Mouse (Mus musculus) heart, embryonic 11.5 days (tissue): Measurements from ENCODE around the gene Acot11. TPM values are rescaled to one million over a fixed set of nuclear protein-coding genes. Genes with fewer than 3 reads are reported as not detected.

ENCODE experiments used
- ATAC-seq: fragments of 200-750 bp; cut with Nextera tagmentation; replicated peaks from 2 replicates; pipeline ENCODE4 v1.8.0; 2017; ENCODE audit warnings: moderate library complexity; ENCODE audit not compliant: insufficient number of reproducible peaks, low FRiP score, low TSS enrichment
- H3K27ac ChIP-seq: fragments of 300-500 bp; sonication (generic); 2 replicates; pipeline ENCODE4 v1.5.1; 2014; ENCODE audit warnings: mild to moderate bottlenecking, low read depth, low read length
- H3K27me3 ChIP-seq: fragments of 300-500 bp; sonication (generic); 2 replicates; pipeline ENCODE4 v1.6.1; 2014; ENCODE audit warnings: mild to moderate bottlenecking, low read length, mixed read lengths; ENCODE audit not compliant: control insufficient read depth, insufficient read depth
- H3K36me3 ChIP-seq: fragments of 300-500 bp; sonication (generic); 2 replicates; pipeline ENCODE4 v1.6.1; 2014; ENCODE audit warnings: mild to moderate bottlenecking, low read length, moderate library complexity, mixed read lengths; ENCODE audit not compliant: control insufficient read depth, insufficient read depth
- H3K4me1 ChIP-seq: fragments of 300-500 bp; sonication (generic); 2 replicates; pipeline ENCODE4 v1.6.1; 2014; ENCODE audit warnings: low read length; ENCODE audit not compliant: control insufficient read depth, insufficient read depth
- H3K4me2 ChIP-seq: fragments of 300-500 bp; sonication (generic); 2 replicates; pipeline ENCODE4 v1.6.1; 2014; ENCODE audit warnings: mild to moderate bottlenecking, moderate library complexity
- H3K4me3 ChIP-seq: fragments of 300-500 bp; sonication (generic); 2 replicates; pipeline ENCODE4 v1.5.1; 2014; ENCODE audit warnings: low read depth, low read length
- H3K9ac ChIP-seq: fragments of 300-500 bp; sonication (generic); 2 replicates; pipeline ENCODE4 v1.6.1; 2014; ENCODE audit warnings: mild to moderate bottlenecking, low read depth, low read length, moderate library complexity
- H3K9me3 ChIP-seq: fragments of 300-500 bp; sonication (generic); replicated peaks from 2 replicates; pipeline ENCODE4 v1.6.1; 2016; ENCODE audit warnings: low read length; ENCODE audit not compliant: control insufficient read depth
- WGBS: fragments of 180-500 bp; shearing (Covaris S2); extraction: QIAGEN DNeasy Blood & Tissue Kit; methylation state at CpG from one replicate; pipeline ENCODE4 v1.1.7; 2014; ENCODE audit not compliant: insufficient replicate concordance; 5-methylcytosine and 5-hydroxymethylcytosine counted together
- polyA plus RNA-seq: library from polyadenylated mRNA; unstranded; fragments of >200 nt; fragmentation: Nextera tagmentation; extraction: Ambion mirVana; gene quantifications from 2 replicates; pipeline ENCODE4 v1.2.1, GENCODE M21; 2014

The Acot11 gene
- polyA plus RNA-seq, 1 experiment from 2014 or later = 3.0 TPM

DNA sequence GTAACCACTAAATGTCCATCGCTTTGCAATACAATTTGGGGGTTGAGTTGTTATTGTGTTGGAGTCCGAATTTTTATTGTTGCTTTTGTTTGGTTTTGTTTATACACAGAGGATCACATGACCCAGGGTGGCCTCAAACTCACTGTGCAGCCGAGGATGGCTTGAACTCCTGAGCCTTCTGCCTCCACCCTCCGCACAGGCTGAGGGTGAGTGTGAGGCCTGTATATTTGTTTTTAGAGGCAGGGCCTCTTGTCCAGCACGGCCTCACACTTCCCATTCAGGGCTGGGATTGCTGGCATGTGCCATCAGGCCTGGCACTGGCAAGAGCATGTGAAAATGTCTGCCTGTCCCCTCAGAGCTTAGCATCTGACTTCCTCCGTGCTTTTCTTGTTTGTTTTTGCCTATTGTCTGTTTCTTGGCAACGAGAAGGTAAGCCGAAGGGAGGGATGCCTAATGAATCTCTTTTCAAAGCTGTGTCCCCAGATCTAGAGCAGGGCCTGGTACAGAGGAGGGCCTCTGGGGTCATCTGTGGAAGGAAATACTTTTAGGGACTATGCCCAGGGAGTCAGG, 99.6 kb downstream of the Acot11 start:
- Histone ChIP-seq H3K27ac (no peak overlapping the region), H3K4me3 (no peak overlapping the region), H3K9me3 (no peaks in the 10 kb centered on the region), H3K36me3 (no peaks in the 10 kb centered on the region), H3K27me3 (peaks cover 14% of the 10 kb centered on the region), H3K4me1 (peaks cover 6% of the 10 kb centered on the region; the same call in 1 of the 2 replicates), H3K9ac (no peak overlapping the region), H3K4me2 (no peak overlapping the region)
- no peak for ATAC-seq
- 56% methylated on average over 8 of the region's 8 CpGs for WGBS

DNA sequence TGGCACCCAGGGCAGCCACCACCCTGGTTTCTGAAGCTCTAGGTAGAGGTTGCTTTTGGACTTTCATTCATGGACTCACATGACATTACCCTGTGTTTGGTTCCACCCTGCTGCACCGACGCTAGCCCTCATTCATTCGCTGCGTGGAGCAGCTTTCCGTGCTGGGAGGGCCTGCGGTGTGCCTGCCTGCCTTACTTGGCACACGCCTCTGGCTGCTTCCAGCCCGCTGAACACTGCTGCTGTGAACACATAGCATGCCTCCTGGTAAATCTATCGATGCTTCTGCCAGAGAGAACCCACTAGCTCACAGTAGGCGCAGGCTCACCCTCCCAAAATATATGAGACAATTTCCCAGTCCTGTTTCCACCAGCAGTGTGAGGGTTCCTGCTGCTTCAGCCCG, 100.4 kb downstream of the Acot11 start:
- Histone ChIP-seq H3K9ac (no peak overlapping the region), H3K27me3 (peaks cover 17% of the 10 kb centered on the region), H3K4me3 (no peak overlapping the region), H3K4me2 (no peak overlapping the region), H3K36me3 (no peaks in the 10 kb centered on the region), H3K27ac (no peak overlapping the region), H3K4me1 (peaks cover 6% of the 10 kb centered on the region; the same call in 1 of the 2 replicates), H3K9me3 (no peaks in the 10 kb centered on the region)
- no peak for ATAC-seq
- 73% methylated on average over 11 of the region's 11 CpGs for WGBS

DNA sequence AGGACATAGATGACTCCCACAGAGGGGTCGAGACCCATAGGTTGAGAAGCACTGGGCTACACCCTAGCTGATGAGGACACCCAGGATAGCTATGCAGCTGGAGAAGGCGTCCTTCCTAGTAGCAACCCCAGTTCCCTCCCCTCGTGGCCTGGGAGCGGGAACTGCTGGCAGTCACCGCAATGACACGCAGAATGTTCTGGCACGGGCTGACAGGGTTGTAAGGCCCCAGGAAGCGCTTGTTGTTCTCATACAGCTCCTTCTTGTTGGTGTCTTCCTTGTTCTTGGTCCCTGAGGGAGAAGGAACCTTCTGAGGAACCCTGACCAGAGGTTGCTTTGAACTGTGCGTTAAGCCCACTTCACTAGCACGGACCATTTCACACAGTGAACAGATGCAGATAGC, 100.8 kb downstream of the Acot11 start:
- H3K4me3 ChIP-seq = no peak overlapping the region
- peaks cover 17% of the 10 kb centered on the region for H3K27me3 ChIP-seq
- no peak overlapping the region for H3K9ac ChIP-seq
- no peaks in the 10 kb centered on the region for H3K36me3 ChIP-seq
- no peak overlapping the region for H3K4me2 ChIP-seq
- no peaks in the 10 kb centered on the region for H3K9me3 ChIP-seq
- 78% methylated on average over 10 of the region's 10 CpGs for WGBS
- peaks cover 6% of the 10 kb centered on the region; the same call in 1 of the 2 replicates for H3K4me1 ChIP-seq
- no peak for ATAC-seq
- no peak overlapping the region for H3K27ac ChIP-seq

DNA sequence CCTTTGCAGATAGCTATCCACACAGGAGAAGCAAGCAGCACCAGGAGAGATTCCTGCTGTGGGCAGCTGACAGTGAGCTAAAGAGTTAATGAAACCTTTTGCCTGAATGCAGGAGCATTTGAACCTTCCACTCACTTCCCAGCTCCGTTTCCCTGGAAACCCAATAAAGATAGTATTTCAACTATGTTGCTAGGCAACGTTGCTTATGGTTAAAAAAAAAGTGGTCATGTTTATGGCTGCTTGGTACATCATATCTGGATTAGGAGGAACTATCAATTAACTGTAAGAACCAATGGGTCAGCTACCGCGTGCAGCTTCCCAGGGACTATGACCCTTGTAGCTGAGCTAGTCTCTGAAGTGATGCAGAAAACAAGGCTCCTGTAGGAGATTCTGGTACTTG, 104.0 kb downstream of the Acot11 start:
- Histone ChIP-seq H3K27me3 (peaks cover 17% of the 10 kb centered on the region), H3K9me3 (no peaks in the 10 kb centered on the region), H3K36me3 (no peaks in the 10 kb centered on the region), H3K4me3 (no peak overlapping the region), H3K4me2 (no peak overlapping the region), H3K27ac (no peak overlapping the region), H3K4me1 (no peaks in the 10 kb centered on the region), H3K9ac (no peak overlapping the region)
- ATAC-seq = no peak
- 51% methylated on average over 4 of the region's 4 CpGs for WGBS

DNA sequence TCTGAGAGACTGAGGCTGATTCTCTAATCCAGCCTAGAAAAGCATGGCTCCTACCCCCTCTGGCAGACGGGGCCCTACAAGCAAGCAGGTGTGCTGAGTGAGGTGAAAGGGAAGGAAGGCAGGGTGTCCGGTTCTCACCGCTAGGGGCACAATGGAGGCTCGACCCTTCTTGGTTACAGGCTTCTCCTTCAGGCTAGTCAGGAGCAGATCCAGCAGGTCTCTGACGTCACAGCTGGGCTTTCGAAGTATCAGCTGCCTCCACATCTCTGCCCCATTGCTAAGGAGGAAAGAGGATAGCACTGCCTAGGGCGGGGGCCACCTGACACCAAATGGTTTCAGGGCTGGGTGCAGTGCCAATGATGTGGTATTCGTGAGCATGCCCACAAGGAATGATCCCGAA, 104.8 kb downstream of the Acot11 start:
- H3K36me3 ChIP-seq = no peaks in the 10 kb centered on the region
- no peak overlapping the region for H3K9ac ChIP-seq
- H3K9me3 ChIP-seq = no peaks in the 10 kb centered on the region
- WGBS = 18% methylated on average over 9 of the region's 9 CpGs
- no peak overlapping the region for H3K27ac ChIP-seq
- H3K4me2 ChIP-seq = no peak overlapping the region
- ATAC-seq = no peak; the same call in 1 of the 2 replicates
- peaks cover 17% of the 10 kb centered on the region for H3K27me3 ChIP-seq
- no peak overlapping the region for H3K4me3 ChIP-seq
- H3K4me1 ChIP-seq = no peaks in the 10 kb centered on the region

Other genes starting within 250 kb of the Acot11 start
- gene Dhcr24, start 244.0 kb downstream of the Acot11 start, polyA plus RNA-seq = 16.1 and 22.1 TPM in 2 replicates
- gene Lexm, start 187.8 kb downstream of the Acot11 start, polyA plus RNA-seq = 0.34 and 1.3 TPM in 2 replicates
- 0.43 and 0.66 TPM in 2 replicates for gene Ttc22, start 182.6 kb downstream of the Acot11 start, polyA plus RNA-seq
- 11.3 and 12.2 TPM in 2 replicates for gene Pars2, start 153.9 kb downstream of the Acot11 start, polyA plus RNA-seq
- 54.2 and 62.5 TPM in 2 replicates for gene Ttc4, start 126.1 kb downstream of the Acot11 start, polyA plus RNA-seq
- 0.17 and 0.38 TPM in 2 replicates for gene Mroh7, start 74.1 kb downstream of the Acot11 start, polyA plus RNA-seq
- gene Fam151a, start 71.1 kb downstream of the Acot11 start, polyA plus RNA-seq = 0.11 TPM in 1 of 2 replicates, not detected in the other
- 54.2 and 63.4 TPM in 2 replicates for gene Ssbp3, start 105.7 kb upstream of the Acot11 start, polyA plus RNA-seq